Mouse (Mus musculus) gastrocnemius, adult 2 months (tissue): ENCODE measurements around the gene Ddn. TPM values are rescaled to one million over a fixed set of nuclear protein-coding genes. Genes with fewer than 3 reads are reported as not detected.
A peak's percentile ranks its signal among the peaks of the same experiment; 100 is the strongest.

ENCODE experiments used
- DNase-seq: peaks from one replicate; pipeline ENCODE4 v3.0.0; 2022
- H3K27ac ChIP-seq: fragments of 200-600 bp; 2 replicates; pipeline ENCODE4 v1.8.1; 2022; ENCODE audit warnings: mild to moderate bottlenecking
- H3K4me3 ChIP-seq: fragments of 200-600 bp; 2 replicates; pipeline ENCODE4 v1.8.1; 2022; ENCODE audit warnings: mild to moderate bottlenecking, moderate library complexity
- CTCF ChIP-seq: fragments of 200-600 bp; IDR thresholded peaks from 2 replicates; pipeline ENCODE4 v1.8.1; 2022; ENCODE audit warnings: antibody characterized with exemption, mild to moderate bottlenecking, moderate library complexity
- intact Hi-C: fragments of 180-260 bp; cut with DNase I; formaldehyde crosslinking; loops from one replicate; pipeline ENCODE4 v1.15.1; 2025
- long read RNA-seq, 2 experiments: library from polyadenylated mRNA; stranded (forward); transcript quantifications; one replicate each; pipeline ENCODE4 v2.0.0; 2021
- total RNA-seq, 2 experiments: library from RNA; stranded (reverse); gene quantifications; 2 replicates each; pipeline ENCODE4 v1.2.3; 2021

The Ddn gene
- under 1 TPM; 0.33 to 0.78 TPM for total RNA-seq
- long read RNA-seq, experiment 1: 0 reads
- long read RNA-seq, experiment 2, partial matches to known transcripts: 0 of 1 reads
- long read RNA-seq, experiment 2, other reads (novel, unspliced or antisense): 0 of 1 reads

DNA sequence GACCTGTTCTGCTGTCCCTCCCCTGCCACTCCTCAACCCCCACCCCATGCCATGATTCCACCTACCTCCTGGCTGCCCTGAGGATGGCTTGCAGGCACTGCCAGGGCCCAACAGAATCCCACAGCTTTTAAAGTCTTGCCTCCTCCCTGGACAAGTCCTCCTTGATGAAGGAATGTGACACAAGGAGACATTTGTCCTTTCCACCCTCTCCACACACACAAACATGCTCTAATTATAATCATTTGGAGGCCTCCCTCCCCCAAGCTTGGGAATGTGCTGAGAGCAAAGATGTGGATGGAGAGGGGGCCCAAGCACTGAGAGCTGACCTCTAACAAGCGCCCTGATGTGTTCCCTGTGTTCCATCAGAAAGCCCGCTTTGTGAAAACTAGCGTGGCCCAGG lies at the start of gene Ddn:
Ddn (minus strand) TSS at position 101 of the 400 bp plus-strand sequence.
- intact Hi-C loops: no loop called here
- no peak for DNase-seq
- Histone ChIP-seq H3K27ac (peak within 1 kb of the TSS; percentile 28; the same call in 1 of the 2 replicates), H3K4me3 (peak within 1 kb of the TSS; percentile 76)
- TF ChIP-seq CTCF: no peak

DNA sequence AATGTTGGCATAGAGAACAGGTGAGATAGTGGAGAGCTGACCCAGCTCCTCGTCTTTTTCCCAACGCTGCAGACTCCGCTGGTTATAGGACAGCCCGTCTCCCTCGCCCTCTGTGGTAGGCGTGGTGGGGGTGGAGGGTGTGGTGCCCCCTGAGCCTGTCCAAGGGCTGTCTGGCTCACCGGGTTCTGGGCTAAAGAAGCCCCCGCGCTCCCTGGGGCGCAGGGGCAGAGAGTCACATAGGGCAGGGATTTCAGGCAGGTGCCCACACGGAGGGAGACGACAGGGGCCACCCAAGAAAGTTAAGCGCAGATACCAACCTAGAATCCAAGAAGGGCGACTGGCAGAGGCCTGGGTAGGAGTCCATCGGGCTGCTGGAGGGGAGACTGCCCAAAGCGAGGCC lies 44.9 kb upstream of the Ddn start:
- intact Hi-C loops: no loop called here
- no peak overlapping the region for H3K27ac ChIP-seq
- H3K4me3 ChIP-seq: no peak overlapping the region
- DNase-seq: no peak
- no peak for TF ChIP-seq CTCF

DNA sequence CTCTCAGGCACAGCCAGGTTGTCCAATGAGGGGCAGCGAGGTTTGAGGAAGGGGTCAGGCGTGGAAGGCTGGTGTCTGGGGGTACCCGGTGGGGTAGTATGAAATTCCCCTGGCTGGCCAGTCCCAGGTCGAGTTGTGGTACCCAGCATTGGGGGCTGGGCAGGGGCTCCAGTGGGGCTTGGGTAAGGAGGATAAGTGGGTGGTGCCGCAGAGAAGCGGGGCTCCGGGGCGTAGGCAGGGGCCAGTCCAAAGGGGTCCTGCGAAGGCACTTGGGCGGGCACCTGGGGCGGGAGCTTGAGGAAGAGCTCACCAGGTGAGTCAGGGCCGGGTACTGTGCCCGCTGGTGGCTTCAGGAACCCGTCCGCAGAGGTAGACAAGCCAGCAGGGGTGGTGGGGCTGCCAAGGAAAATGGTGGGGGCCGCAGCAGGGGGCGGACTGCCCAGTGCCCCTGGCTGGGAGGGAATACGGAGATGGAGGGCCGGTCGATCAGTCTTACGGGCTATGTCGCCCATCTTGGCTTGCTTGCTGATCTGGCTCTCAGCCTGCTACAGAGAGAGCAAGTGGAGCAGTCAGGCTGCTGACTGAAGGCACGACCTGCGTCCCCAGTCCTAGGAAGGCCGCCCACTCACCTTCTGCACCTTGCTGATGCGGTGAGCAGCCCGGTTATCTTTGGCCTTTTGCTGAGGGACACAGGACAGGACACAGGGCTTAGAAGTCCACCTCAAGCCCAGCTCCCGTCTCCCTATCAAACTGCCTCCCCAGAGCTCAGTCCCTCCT lies 44.1 kb upstream of the Ddn start:
- no peak overlapping the region for H3K27ac ChIP-seq
- DNase-seq: peak; percentile 25
- TF ChIP-seq CTCF: no peak
- intact Hi-C loops: no loop called here
- H3K4me3 ChIP-seq: no peak overlapping the region

DNA sequence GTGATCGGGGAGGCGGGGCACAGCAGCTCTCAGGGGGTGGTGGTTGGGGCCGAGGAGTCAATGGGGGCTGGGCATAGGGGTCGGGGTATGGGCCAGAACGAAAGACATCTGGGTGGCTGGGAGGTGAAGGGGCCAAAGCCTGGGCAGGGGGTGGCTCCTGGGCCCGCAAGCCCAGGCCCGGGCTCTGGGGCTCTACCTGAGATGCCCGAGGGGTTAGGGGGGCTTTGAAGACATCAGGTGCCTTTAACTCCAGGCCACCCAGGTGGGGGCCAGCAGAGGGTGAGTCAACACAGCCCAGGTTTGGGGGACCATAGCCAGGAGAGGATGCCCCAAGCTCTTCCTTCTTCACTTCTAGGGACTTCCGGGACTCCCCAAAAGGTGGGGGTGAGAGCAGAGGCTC lies 43.4 kb upstream of the Ddn start:
- intact Hi-C loops: no loop called here
- peak; percentile 14 for DNase-seq
- TF ChIP-seq CTCF: no peak
- Histone ChIP-seq H3K4me3 (no peak overlapping the region), H3K27ac (no peak overlapping the region)

DNA sequence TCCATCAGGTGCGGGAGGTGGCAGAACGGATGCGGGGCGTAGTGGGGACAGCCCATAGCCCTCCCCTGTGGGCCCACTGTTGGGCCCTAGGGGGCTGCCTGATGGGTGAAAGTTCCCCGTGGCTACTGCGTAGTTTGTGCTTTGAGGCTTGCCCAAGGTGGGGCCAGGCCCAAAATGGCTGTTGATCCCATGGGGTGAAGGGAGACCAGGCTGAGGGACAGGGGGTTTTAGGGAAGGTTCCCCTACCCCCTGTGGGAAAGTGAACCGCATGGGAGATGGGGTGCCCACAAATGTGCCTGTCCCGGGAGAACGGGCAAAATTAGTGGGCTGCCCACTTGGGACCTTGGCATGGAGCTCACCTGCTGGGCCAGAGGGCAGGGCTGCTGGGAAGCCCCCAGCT lies 42.8 kb upstream of the Ddn start:
- Histone ChIP-seq H3K4me3 (no peak overlapping the region), H3K27ac (no peak overlapping the region)
- no peak for TF ChIP-seq CTCF
- DNase-seq: peak; percentile 26
- intact Hi-C loops: no loop called here

DNA sequence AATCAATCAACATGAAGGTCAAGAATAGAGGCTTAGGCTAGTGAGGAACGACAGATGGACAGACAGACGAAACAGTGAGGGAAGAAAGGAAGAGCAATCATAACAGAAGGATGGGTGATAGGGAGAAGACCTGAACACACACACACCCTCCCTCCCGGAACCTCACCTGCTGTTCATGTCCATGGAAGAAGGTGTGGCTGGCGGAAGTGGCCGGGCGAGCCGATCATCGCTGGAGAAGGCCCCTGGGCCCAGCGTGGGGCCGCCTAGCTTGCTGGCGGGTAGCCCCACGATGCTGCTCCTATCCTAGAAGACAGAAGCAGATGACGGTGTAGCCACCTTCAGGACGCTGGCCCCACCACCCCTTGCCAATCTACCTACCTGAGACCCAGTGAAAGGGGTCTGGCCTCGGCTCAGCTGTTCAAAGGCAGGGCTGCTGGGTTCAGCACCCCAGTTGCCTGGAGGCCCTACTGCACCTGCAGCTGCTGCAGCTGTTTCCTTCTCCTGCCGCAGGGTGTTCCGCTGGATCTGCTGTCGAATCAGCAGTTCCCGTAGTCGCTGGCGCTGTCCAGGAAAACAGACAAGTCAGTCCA lies 42.0 kb upstream of the Ddn start:
- DNase-seq: peak; percentile 24
- Histone ChIP-seq H3K4me3 (no peak overlapping the region), H3K27ac (no peak overlapping the region)
- intact Hi-C loops: no loop called here
- TF ChIP-seq CTCF: no peak

DNA sequence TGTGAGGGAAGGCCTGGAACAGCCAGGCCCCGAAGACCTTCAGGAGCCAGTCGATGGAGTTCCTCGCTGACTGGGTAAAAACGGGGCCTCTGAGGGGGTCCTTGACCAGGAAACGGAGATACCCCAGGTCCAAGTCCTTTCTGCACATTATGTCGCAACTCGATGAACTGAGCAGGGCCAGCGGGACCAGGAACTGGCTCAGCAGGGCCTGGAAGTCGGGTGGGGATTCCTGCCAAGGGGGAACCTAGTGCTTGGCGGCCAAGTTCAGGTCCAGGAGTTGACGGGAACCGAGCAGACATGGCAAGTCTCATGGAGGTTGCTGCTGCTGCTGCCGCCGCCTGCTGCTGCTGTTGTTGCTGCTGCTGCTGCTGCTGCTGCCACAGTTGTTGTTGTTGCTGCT lies 41.4 kb upstream of the Ddn start:
- intact Hi-C loops: no loop called here
- no peak for TF ChIP-seq CTCF
- DNase-seq: peak; percentile 57
- Histone ChIP-seq H3K4me3 (no peak overlapping the region), H3K27ac (peak overlapping the region; percentile 16; the same call in 1 of the 2 replicates)

DNA sequence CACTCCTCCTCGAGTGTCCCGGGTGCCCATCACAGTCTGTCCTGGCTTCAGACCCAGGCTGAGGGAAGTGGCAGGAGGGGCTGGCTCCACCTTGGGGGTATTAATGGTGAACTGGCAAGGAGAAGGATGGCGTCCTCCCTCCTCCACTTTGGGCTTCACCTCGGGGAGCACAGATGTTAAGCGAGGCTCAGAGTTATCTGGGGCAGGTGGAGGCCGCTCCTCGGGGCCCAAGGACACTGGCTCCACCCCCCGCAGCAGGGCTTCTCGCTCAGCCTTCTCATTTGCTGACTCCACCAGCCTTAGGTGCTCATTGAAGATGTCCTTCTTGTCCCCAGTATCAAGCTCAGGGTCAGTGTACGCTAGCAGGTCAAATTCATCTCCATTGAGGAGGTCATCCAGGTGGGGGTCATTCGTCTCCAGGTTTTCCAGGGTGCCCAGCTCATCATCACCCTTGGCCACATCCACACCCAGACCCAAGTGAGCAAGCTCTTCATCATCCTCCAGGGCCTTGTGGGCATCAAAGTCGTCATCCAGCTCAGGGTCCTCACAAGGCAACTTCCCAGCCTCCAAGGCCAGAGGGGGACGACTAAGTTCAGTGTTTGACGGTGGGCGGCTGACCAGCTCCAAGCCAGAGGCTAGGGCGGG lies 40.8 kb upstream of the Ddn start:
- no peak for DNase-seq
- Histone ChIP-seq H3K4me3 (no peak overlapping the region), H3K27ac (no peak overlapping the region)
- intact Hi-C loops: no loop called here
- no peak for TF ChIP-seq CTCF

DNA sequence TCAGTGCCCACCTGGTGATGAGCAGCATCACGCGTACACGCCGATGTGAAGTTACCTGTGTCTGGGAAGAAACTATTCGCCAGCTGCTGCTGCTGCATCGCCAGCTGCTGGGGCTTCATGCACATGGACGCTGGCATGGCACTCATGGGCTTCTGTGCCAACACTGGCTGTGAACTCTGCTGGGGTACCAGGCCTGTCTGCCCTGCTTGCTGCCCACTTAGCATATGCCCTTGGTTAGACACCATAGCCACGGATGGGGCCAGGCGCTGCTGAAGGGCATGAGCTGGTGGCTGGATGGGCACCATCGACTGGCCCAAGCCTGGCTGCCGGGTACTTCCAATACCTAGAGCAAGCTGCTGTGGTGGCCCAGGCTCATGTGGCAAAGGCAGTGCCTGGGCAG lies 39.9 kb upstream of the Ddn start:
- TF ChIP-seq CTCF: no peak
- no peak overlapping the region for H3K4me3 ChIP-seq
- no peak for DNase-seq
- H3K27ac ChIP-seq: no peak overlapping the region
- intact Hi-C loops: no loop called here

DNA sequence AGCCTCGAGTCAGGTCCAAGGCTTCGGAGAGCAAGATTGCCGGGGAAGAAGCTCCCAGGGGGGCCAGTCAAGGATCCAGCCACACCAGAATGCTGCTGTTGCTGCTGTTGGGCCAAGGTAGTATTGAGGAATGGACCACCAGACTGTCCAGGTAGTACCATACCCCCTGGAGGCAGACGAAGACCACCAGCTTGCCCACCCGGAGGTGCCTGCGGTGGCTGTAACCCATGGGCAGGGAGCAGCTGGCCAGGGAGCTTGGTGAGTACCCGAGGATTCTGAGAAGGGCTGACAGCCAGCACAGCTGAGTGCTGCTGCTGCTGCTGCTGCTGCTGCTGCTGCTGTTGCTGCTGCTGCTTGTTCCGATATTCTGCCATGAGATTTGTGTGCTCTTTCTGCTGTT lies 36.9 kb upstream of the Ddn start:
- TF ChIP-seq CTCF: no peak
- DNase-seq: no peak
- Histone ChIP-seq H3K4me3 (no peak overlapping the region), H3K27ac (no peak overlapping the region)
- intact Hi-C loops: no loop called here

DNA sequence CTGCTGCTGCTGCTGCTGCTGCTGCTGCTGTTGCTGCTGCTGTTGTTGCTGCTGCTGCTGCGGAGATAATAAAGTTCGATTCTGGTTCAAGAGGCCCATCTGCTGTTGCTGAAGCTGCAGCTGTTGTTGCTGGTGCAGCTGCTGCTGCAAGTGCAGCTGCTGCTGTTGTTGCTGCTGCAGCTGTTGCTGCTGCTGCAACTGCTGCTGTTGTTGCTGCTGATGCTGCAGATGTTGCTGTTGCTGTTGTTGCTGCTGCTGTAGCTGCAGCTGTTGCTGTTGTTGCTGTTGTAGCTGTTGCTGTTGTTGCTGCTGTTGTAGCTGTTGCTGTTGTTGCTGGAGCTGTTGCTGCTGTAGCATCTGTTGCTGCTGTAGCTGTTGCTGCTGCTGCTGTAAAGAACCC lies 35.9 kb upstream of the Ddn start:
- no peak for TF ChIP-seq CTCF
- no peak for DNase-seq
- Histone ChIP-seq H3K4me3 (no peak overlapping the region), H3K27ac (no peak overlapping the region)
- intact Hi-C loops: no loop called here

DNA sequence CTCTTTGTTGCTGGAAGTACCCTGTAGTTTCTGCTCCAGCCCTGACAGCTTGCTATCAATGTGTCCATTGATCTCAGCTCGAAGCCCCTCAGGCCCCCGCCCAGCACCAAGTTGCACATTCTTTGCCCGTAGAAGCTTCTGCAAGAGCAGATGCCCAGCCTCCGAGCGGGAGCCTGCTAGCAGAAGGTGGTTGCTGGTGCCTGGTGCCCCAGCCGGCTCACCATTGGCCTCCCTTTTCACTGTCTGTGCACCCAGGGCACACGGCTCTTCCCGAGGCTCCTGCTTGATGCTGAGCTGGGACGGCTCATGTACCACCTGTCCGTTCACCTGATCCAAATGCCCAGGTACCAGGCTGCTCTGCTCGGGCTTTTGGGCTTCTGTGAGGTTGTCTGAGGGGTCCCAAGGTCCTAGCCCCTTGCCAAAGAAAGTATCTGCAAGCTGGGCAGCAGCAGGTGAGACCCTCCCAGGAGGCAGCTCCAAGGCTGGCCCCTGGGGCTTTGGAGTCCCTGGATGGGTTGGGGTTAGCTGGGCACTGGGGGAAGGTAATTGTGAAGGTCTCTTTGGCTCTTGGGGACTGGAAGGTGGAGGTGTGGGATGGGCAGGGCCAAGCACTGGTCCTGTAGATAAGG lies 34.4 kb upstream of the Ddn start:
- intact Hi-C loops: no loop called here
- no peak overlapping the region for H3K27ac ChIP-seq
- TF ChIP-seq CTCF: no peak
- DNase-seq: no peak
- no peak overlapping the region for H3K4me3 ChIP-seq
